ENCODE assay signal across 8 mouse cellular contexts in the genomic region with DNA sequence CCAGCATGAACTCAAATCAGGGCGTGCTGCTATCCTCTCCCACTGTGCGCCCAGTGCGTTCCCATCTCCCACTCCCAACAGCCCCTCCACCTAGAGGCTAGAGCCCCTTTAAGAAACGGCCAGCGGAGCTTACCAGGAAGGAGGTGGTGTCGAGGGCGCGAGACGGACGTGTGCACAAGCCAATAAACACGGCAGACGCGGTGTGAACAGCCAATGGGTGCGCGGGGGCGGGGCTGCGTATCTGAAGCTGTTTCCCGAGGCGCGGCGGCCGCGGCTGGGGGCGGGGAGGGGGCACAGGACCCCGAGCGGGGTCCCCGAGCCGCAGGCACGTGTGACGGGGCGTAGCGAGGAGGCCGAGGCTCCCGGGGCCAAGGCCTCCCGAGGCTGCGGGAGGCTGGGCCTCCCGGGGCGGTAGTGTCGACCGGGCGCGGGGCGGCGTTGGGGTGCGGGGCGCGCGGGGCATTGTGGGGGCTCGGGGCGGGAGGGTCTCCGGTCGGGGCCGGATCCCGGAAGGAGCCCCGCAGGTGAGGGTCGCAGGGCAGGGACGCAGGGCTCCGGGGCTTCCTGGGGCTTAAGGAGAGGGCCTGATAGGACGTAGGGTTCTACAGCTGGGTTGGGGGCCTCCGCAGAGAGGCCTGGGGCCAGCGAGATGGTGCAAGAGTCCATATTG. TPM values are rescaled to one million over a fixed set of nuclear protein-coding genes. Genes with fewer than 3 reads are reported as not detected.
DNase-seq lines count a peak whose midpoint lies in the region; ATAC-seq and TF ChIP-seq lines count a peak whose summit lies in the region.

Gene Fkbp8 (plus strand): TSS at position 213 of the 670 bp plus-strand sequence.
Gene Kxd1 (minus strand): TSS at position 445 of the 670 bp plus-strand sequence.

- no peaks in the 10 kb centered on the region for H3K27me3 ChIP-seq in E14TG2a.4 (ENCODE audit: insufficient read depth, low read length)
- H3K27me3 ChIP-seq in forebrain, embryonic 13.5 days: no peaks in the 10 kb centered on the region
- no peaks in the 10 kb centered on the region for H3K27me3 ChIP-seq in neural tube, embryonic 15.5 days (replicated peaks)

- H3K36me3 ChIP-seq in E14TG2a.4 (ENCODE audit: insufficient read depth, low read length): peaks cover 37% of the 10 kb centered on the region
- H3K36me3 ChIP-seq in forebrain, embryonic 13.5 days (ENCODE audit: poor library complexity, severe bottlenecking): peaks cover 33% of the 10 kb centered on the region
- peaks cover 27% of the 10 kb centered on the region for H3K36me3 ChIP-seq in neural tube, embryonic 15.5 days

- no peaks in the 10 kb centered on the region for H3K9me3 ChIP-seq in E14TG2a.4 (ENCODE audit: low read length)
- no peaks in the 10 kb centered on the region for H3K9me3 ChIP-seq in forebrain, embryonic 13.5 days (replicated peaks)
- H3K9me3 ChIP-seq in neural tube, embryonic 15.5 days (replicated peaks): no peaks in the 10 kb centered on the region

- H3K27ac ChIP-seq in forebrain, embryonic 13.5 days: peak within 1 kb of the TSS; percentile 79
- H3K27ac ChIP-seq in neural tube, embryonic 15.5 days (replicated peaks): peak within 1 kb of the TSS; percentile 92

- WGBS in forebrain, embryonic 13.5 days: 1% methylated on average over 50 of the region's 61 CpGs
- WGBS in neural tube, embryonic 15.5 days: 1% methylated on average over 61 of the region's 61 CpGs

- H3K4me3 ChIP-seq in E14TG2a.4 (replicated peaks; ENCODE audit: low read length): peak within 1 kb of the TSS; percentile 84
- H3K4me3 ChIP-seq in forebrain, embryonic 13.5 days: peak within 1 kb of the TSS; percentile 77
- peak within 1 kb of the TSS; percentile 80 for H3K4me3 ChIP-seq in neural tube, embryonic 15.5 days (replicated peaks)

- intact Hi-C loops in heart, postnatal 10 days (cut with DNase I): no loop called here

- peak within 1 kb of the TSS; percentile 92 for H3K9ac ChIP-seq in forebrain, embryonic 13.5 days
- H3K9ac ChIP-seq in neural tube, embryonic 15.5 days (replicated peaks): peak within 1 kb of the TSS; percentile 93

- H3K4me1 ChIP-seq in E14TG2a.4 (replicated peaks; ENCODE audit: low read depth, low read length): peaks cover 68% of the 10 kb centered on the region
- peaks cover 28% of the 10 kb centered on the region for H3K4me1 ChIP-seq in forebrain, embryonic 13.5 days
- peaks cover 41% of the 10 kb centered on the region for H3K4me1 ChIP-seq in neural tube, embryonic 15.5 days

- ATAC-seq in forebrain, embryonic 13.5 days: peak; percentile 96
- ATAC-seq in neural tube, embryonic 15.5 days (ENCODE audit: low FRiP score): peak; percentile 94

- peak; percentile 93 for DNase-seq in c-Kit-positive CD71-positive TER-119-positive erythroid progenitor cells, embryonic 14.5 days (ENCODE audit: low spot score)
- DNase-seq in heart, postnatal 10 days: peak; percentile 99
- DNase-seq in layer of hippocampus, adult 11-12 months (ENCODE audit: low spot score): peak; percentile 99
- peak; percentile 97 for DNase-seq in lung, adult 18-20 months
- DNase-seq in testis, postnatal 14 days (ENCODE audit: low spot score): peak; percentile 97

- no peak for TF ChIP-seq CTCF in E14TG2a.4 (conservative IDR thresholded peaks at IDR 0.05; ENCODE audit: low read length)

- H3K4me2 ChIP-seq in forebrain, embryonic 13.5 days: peak within 1 kb of the TSS; percentile 88
- H3K4me2 ChIP-seq in neural tube, embryonic 15.5 days: peak within 1 kb of the TSS; percentile 80

RNA-seq across cellular contexts. Expression of gene Fkbp8, which starts in this region (rescaled TPM):
- polyA plus RNA-seq in forebrain, embryonic 13.5 days (2015; fragmentation: Nextera tagmentation; extraction: Ambion mirVana): 357 and 385 TPM in 2 replicates
- total RNA-seq in heart, postnatal 10 days (2021): 100 to 1,000 TPM; 185 to 190 TPM
- 381 and 389 TPM in 2 replicates for polyA plus RNA-seq in neural tube, embryonic 15.5 days (2015; fragmentation: Nextera tagmentation; extraction: Ambion mirVana)

RNA-seq across cellular contexts. Expression of gene Kxd1, which starts in this region (rescaled TPM):
- polyA plus RNA-seq in forebrain, embryonic 13.5 days (2015; fragmentation: Nextera tagmentation; extraction: Ambion mirVana): 52.5 and 53.6 TPM in 2 replicates
- total RNA-seq in heart, postnatal 10 days (2021): 10 to 100 TPM; 79.5 to 81.3 TPM
- 44.4 and 51.1 TPM in 2 replicates for polyA plus RNA-seq in neural tube, embryonic 15.5 days (2015; fragmentation: Nextera tagmentation; extraction: Ambion mirVana)

Comparison
In these comparisons a context has a peak if more than half of its experiments do, and no peak if none do; other contexts are left out.
1. Peak in every context shown above with its lines: DNase-seq, ATAC-seq, H3K4me3 ChIP-seq and H3K27ac ChIP-seq.